Mouse (Mus musculus) heart, adult 18-20 months (tissue): Measurements from ENCODE around the gene Gm3182. TPM values are rescaled to one million over a fixed set of nuclear protein-coding genes. Genes with fewer than 3 reads are reported as not detected.
"Not testable (repeated sequence)": the region's sequence is repeated elsewhere in the genome, so short reads cannot be mapped to it uniquely, and the experiment has no call there.

ENCODE experiments used
- DNase-seq, 2 experiments: peaks; one replicate each; pipeline ENCODE4 v3.0.0; 2021 to 2022; ENCODE audit warnings: mixed read lengths in 1 of 2
- long read RNA-seq, 2 experiments: library from polyadenylated mRNA; stranded (forward); transcript quantifications; one replicate each; pipeline ENCODE4 v2.0.0; 2021
- total RNA-seq, 2 experiments: library from RNA; stranded (reverse); gene quantifications; 2 replicates each; pipeline ENCODE4 v1.2.3; 2021

Gm3182 gene
- not detected for total RNA-seq
- long read RNA-seq, experiment 1: 0 reads
- long read RNA-seq, experiment 2: 0 reads

DNA sequence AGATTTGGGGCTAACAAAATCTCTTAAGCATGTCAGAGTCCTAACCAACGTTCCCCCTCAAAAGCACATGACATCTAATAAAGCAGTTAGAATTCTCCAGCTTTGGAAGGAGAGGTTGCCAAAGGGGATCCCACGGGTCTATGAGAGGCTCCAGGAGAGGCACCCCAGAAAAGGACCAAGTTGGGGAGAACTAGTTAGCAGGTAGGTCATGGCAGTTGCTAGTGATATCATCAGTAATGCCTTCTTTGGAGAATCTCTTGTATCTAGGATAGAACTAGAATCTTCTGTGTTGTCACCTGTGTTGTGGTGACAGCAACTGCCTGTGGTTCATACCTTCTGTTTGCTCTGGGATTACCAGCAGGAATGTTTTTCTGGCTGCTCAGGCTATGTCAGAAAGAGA, at the start of gene Gm3182:
Gene Gm3182, plus strand, starts transcription at position 301 of the 400 bp plus-strand sequence.
- not testable (repeated sequence) for DNase-seq

DNA sequence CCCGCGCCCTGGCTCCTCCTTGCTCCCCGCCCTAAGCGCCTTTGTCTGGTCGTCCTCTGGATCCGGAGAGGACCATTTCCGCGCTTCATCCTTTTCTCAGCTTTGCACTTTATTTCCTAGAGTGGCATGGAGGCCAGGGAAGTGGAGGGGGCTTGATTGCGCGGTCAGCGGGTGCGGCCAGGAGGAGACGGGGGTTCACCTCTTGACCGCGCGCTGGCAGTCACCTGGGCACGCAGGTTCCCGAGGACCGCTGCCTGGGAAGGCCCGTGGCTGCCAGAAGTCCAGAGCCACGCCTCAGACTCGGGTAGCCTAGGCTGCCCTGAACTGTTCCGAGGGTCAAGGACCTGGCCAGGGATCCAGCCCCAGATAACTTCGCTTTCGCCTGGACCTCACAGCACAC, 17.9 kb downstream of the Gm3182 start:
- DNase-seq: not testable (repeated sequence)

Other genes starting within 250 kb of the Gm3182 start
- gene Gm3138, start 232.1 kb upstream of the Gm3182 start, total RNA-seq: not detected
- not detected for gene Gm3149, start 164.5 kb upstream of the Gm3182 start, total RNA-seq
- not detected for gene 2610042L04Rik, start 147.0 kb upstream of the Gm3182 start, total RNA-seq
- not detected for gene Gm3159, start 84.2 kb upstream of the Gm3182 start, total RNA-seq
- under 1 TPM in 1 of 2 experiments, not detected in 1; 0.28 TPM for gene Gm3164, start 66.3 kb upstream of the Gm3182 start, total RNA-seq
- not detected for gene Gm3173, start 50.8 kb upstream of the Gm3182 start, total RNA-seq
- not detected for gene Gm3047, start 73.7 kb downstream of the Gm3182 start, total RNA-seq
- not detected for gene Gm8159, start 150.6 kb downstream of the Gm3182 start, total RNA-seq
- not detected for gene Gm3239, start 182.4 kb downstream of the Gm3182 start, total RNA-seq
- gene Gm7876, start 227.5 kb downstream of the Gm3182 start, total RNA-seq: not detected
- gene Gm3252, start 245.0 kb downstream of the Gm3182 start, total RNA-seq: not detected